Mouse (Mus musculus): Measurements from ENCODE around the gene Klhl20. TPM values are rescaled to one million over a fixed set of nuclear protein-coding genes. Genes with fewer than 3 reads are reported as not detected.
A peak's percentile ranks its signal among the peaks of the same experiment; 100 is the strongest.
"Not testable (repeated sequence)": the region's sequence is repeated elsewhere in the genome, so short reads cannot be mapped to it uniquely, and the experiment has no call there.

Klhl20 gene
- 10 to 100 TPM; 27.7 to 38.6 (median 30.0) TPM for polyA plus RNA-seq (2017; shearing (Covaris generic))

DNA sequence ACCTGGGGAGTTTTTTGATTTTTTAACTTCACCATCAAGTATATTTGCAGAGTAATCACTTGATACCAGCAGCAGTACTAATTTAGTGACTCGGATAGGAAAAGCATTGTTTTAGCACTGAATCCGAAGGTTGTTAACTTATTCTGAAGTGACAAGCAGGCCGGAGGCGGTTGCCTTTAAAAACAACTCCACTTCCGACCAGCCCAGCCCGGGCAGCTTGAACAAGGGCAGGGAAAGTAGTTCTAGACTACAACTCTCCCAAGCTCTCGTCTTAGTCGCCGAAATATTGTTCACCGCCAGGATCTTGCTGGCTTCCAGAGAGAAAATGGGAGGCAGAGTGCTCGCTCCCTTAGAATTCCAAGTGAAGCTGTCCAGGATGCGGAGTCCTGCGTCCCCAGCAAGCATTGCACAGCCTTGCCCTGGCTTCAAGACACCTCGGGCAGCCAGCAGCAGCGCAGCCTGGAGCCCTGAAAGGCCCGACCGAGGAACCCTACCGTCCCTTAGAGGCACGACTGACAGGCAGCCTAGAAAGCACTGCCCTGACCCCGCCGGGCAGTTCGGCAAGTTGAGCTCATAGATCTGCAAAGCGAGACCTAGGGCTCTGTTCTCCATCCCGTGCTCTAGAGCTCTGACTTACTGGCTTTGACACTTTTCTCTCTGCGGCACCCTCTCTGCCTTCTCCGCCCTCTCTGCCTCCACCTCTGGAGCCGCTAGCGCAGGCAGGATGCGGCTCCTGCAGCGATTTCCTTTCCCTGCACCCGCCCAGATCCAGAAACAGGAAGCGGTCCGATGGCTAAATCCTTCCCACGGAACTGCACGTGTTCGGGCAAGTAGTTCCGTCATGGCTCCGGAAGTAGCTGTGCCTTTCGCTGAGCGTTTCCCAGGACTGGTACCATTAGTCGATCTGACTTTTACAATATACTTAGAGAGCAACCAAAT lies at the start of gene Klhl20:
TSS of gene Klhl20 (minus strand) at position 786 of the 939 bp plus-strand sequence.
- peak; percentile 99 for ATAC-seq

DNA sequence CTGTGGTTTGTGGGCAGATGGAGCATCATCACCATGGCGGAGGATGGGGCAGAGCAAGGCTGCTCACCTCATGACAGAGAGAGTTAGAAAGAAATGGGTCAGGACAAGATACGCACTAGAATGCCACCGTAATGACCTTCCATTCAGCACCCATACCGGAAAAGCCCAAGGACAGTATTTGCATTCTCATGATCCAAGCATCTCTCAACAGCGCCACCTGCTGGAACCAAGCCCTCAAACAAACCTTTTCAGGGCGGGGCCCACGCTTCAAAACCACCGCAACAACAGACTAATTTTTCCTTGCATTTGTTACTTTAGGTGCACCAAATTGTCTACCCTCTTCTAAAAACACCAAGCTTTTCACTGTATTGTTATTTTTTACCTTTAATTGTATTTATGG lies 49.4 kb upstream of the Klhl20 start:
- peak; percentile 77 for ATAC-seq

DNA sequence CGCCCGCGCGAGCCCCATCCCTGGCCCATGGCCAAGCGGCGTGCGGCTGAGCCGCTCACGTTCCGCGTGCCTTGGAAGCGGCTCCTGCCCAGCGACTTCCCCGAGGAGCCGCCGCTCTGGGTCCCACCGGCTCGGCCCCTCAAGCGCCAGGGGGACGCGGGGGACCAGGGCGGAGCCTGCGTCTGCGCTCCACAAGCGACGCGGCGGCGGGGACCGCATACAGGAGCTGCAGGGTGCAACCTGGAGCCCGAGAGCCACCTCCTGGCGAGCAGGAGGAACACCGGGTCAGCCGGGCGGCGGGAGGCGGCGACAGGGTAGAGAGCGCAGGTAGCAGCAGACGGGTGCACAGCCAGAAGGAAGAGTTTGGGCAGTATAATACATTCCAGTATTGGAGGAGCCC lies 39.3 kb upstream of the Klhl20 start:
- peak; percentile 92 for ATAC-seq

- no peak for ATAC-seq
Observed at GRCm38 (mm10) chr1:161160266-161160665, 29.0 kb upstream of the Klhl20 start.

- no peak for ATAC-seq
Observed at GRCm38 (mm10) chr1:161159214-161159613, 27.9 kb upstream of the Klhl20 start, which contains the start of gene Tex50. Gene Tex50 (minus strand): TSS chr1:161159314.

DNA sequence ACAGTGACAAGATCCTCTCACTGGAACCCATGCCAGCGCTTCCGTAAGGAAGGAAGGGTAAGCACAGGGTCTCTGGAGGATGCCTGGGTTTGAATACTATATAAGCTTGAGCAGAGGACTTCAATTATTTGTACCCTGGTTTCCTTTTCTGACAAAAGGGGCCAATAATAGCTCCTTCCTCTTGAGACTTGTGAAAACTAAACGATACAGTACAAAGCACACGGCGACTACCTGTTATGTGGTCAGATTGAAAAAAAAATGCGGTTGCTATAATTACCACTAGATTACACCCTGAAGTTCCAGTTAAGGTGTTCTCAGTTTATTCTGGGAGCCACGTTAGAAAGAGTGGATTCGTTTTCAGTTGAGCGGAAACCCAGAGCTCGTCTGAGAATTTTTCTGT lies 25.2 kb upstream of the Klhl20 start:
- ATAC-seq = peak; percentile 25

DNA sequence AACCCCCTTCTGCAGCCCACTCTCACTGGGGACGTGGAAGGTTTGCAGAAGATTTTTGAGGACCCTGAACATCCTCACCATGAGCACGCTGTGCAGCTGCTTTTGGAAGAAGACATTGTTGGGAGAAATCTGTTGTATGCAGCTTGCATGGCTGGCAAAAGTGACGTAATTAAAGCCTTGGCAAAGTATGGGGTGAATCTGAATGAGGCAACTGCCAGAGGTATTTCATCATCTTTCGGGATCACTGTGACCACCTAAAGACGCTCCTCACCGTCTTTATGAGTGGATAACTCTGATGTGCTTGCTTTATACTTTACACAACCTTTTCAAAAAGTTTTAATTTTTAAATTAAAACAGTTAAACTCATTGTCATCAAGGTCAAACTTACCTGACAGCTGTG lies 19.8 kb upstream of the Klhl20 start:
- no peak for ATAC-seq

GRCm38 (mm10) chr1:161147888-161148287 lies 16.6 kb upstream of the Klhl20 start:
- ATAC-seq = no peak

GRCm38 (mm10) chr1:161145611-161146010 lies 14.3 kb upstream of the Klhl20 start:
- ATAC-seq = not testable (repeated sequence)

DNA sequence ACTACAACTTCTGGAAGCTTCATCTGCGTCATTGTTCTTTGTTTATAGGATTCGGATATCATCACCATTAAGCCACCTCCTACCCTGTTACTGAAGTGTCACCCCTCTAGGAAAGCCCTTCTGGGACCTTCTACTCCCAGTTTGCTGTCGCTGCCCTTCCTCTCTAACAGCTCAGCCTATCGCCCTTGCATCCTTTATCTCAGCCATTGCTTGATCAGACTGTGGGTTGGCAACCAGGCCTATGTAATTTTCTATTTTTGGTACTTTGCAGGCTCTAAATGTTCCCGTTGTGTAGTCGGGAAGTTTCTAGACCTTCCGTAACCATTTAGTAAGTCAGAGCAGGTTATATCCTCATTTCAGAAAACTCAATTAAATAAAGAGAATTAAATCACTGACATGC lies 11.9 kb upstream of the Klhl20 start:
- ATAC-seq = no peak

- no peak for ATAC-seq
Observed at GRCm38 (mm10) chr1:161142531-161143159, 11.3 kb upstream of the Klhl20 start, which contains the start of gene Ankrd45. Gene Ankrd45 (plus strand): TSS chr1:161142691.

DNA sequence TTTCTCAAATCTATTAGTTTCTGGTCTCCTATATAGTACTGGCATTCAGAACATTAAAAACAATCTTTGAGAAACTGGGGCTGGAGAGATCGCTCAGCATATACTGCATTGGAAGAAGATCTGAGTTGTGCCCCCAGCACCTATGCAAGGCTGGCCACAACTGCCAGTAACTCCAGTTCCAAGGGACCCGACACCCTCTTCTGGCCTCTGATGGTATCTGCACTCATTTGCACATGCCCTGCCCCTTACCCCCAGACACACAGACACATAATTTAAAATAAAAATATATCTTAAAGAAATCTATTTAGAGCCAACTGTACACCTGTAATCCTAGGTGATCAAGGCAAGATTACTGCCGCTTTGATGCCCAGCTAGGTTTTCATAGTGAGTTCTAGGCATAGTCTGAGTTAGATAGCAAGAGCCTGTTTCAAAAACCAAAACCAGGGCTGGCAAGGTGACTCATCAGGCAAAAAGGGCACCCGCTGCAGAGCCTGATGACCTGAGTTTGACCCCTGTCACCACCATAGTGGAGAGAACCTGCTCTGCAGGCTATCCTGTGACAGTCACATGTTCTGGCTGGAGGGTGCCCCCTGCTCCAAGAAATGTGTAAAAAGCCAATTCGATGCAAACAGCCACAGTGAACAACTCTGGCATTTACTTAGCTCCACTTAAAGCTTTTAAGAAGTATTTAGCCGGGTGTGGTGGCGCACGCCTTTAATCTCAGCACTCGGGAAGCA lies 8.9 kb upstream of the Klhl20 start:
- no peak for ATAC-seq

GRCm38 (mm10) chr1:161139496-161139895 lies 8.2 kb upstream of the Klhl20 start:
- no peak for ATAC-seq

DNA sequence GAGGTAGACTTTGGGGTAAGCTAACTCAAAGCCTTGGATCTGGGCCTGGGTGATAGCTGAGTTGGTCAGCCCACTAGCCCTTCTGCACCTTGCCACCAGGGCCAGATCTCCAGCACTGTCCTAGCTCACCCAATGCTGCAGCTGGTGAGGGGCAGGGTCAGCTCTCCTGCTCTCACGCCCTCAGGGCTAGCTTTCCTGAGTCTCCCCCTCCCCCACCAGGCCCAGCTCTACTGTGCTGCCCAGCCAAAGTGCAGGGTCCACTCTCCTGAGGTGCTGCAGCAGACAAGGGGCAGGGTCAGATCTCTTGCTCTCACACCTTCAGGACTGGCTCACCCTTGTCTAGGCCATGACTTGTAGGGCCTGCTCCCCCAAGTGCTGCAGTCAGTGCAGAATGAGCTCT lies 4.8 kb downstream of the Klhl20 start:
- no peak for ATAC-seq

- ATAC-seq = no peak
Observed at GRCm38 (mm10) chr1:161122661-161123418, 8.5 kb downstream of the Klhl20 start.

GRCm38 (mm10) chr1:161114591-161114990 lies 16.7 kb downstream of the Klhl20 start:
- no peak for ATAC-seq

DNA sequence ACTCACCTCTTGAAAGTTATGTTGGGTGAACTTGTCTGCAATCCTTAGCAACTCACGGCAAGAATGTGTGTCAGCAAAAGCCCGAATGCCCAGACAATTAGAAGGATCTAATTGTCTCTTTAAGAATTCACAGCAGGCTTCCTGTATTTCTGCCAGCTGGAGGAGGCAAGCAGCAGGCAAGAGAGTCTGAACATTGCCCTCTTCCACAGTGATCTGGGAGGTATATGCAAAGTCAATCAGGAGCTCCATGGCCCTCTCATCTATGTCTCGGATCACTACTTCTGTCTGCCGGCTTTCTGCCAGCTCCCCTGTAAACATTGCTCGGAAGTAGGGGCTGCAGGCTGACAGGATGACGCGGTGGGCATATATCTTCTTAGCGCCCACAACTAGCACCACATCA lies 22.1 kb downstream of the Klhl20 start:
- ATAC-seq = no peak

DNA sequence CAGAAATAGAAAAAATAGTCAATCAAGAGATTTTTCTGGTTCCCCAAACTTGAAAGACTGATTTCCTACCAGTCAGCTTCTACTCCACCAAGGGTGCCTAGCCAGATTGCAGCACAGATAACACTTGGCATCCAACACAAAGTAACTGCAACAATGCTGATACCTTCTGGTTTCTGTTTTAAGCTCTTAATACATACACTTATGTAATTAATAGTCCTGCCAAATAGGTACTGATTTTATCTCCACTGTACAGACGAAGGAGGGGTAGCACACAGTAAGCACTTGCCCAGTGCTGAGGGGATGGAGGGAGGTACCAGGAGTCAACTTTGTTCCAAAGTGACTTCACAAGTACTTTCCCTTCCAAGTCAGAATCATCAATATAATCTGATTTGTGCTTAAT lies 27.5 kb downstream of the Klhl20 start:
- ATAC-seq = no peak

DNA sequence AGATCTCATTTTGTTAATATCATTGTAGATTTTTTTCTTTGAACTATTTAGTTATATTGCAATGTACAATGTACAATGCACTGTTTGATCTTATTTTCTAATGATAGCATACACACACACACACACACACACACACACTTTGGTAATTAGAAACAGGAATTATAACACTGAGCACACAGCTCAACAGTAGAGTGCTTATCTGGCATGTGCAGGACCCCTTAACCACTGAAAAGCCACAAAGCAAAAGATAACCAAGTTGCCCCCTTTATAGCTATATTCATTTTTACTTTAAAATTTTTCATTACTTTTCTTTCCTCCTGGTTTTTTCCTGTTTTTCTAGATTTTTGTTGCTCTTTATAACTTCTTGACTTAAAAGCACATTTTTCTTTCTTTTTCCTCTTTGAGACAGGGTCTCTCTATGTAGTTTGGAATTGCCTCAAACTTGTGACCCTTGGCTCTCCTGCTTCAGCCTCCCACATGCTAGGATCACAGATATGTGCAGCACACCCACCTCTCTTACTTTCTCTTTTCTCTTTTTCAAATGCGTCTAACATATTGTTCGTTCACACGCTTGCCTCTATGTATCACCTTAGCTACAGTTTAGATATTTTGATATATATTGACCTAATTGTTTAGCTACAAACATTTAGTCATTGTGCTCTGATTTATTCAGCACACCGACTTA lies 31.4 kb downstream of the Klhl20 start:
- no peak for ATAC-seq

DNA sequence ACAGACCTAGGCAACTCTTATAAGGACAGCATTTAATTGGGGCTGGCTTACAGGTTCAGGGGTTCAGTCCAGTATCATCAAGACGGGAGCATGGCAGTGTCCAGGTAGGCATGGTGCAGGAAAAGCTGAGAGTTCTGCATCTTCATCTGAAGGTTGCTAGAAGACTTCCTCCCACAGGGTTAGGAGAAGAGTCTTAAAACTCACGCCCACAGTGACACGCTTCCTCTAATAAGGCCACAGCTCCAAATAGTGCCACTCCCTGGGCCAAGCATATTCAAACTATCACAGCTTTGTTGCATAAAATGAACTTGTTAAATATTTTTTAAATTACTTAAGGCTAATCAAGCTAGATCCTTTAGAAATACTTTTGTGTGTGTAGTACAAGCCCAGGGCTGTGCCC lies 54.1 kb downstream of the Klhl20 start:
- ATAC-seq = no peak

- no peak for ATAC-seq
Observed at GRCm38 (mm10) chr1:161076238-161076637, 55.1 kb downstream of the Klhl20 start.

- peak; percentile 24 for ATAC-seq
Observed at GRCm38 (mm10) chr1:161071272-161071620, 60.1 kb downstream of the Klhl20 start.
